Mouse (Mus musculus) neural tube, embryonic 12.5 days (tissue): ENCODE measurements around the gene Ric8b. TPM values are rescaled to one million over a fixed set of nuclear protein-coding genes. Genes with fewer than 3 reads are reported as not detected.
A peak's percentile ranks its signal among the peaks of the same experiment; 100 is the strongest.

Experiments used
- ATAC-seq: fragments of 200-750 bp; cut with Nextera tagmentation; 2 replicates; pipeline ENCODE4 v1.8.0; 2017; ENCODE audit warnings: low read depth, mild to moderate bottlenecking, moderate TSS enrichment, moderate library complexity; ENCODE audit not compliant: low FRiP score
- H3K27ac ChIP-seq: fragments of 300-500 bp; sonication (generic); 2 replicates; pipeline ENCODE4 v1.5.1; 2016
- H3K27me3 ChIP-seq: fragments of 300-500 bp; sonication (generic); replicated peaks from 2 replicates; pipeline ENCODE4 v1.6.1; 2016; ENCODE audit warnings: mild to moderate bottlenecking
- H3K36me3 ChIP-seq: fragments of 300-500 bp; sonication (generic); 2 replicates; pipeline ENCODE4 v1.6.1; 2016; ENCODE audit warnings: mild to moderate bottlenecking
- H3K4me1 ChIP-seq: fragments of 300-500 bp; sonication (generic); 2 replicates; pipeline ENCODE4 v1.6.1; 2016
- H3K4me2 ChIP-seq: fragments of 300-500 bp; sonication (generic); replicated peaks from 2 replicates; pipeline ENCODE4 v1.6.1; 2016; ENCODE audit warnings: mild to moderate bottlenecking
- H3K4me3 ChIP-seq: fragments of 300-500 bp; sonication (generic); 2 replicates; pipeline ENCODE4 v1.5.1; 2016
- H3K9ac ChIP-seq: fragments of 300-500 bp; sonication (generic); 2 replicates; pipeline ENCODE4 v1.6.1; 2016; ENCODE audit warnings: mild to moderate bottlenecking
- H3K9me3 ChIP-seq: fragments of 300-500 bp; sonication (generic); 2 replicates; pipeline ENCODE4 v1.6.1; 2016; ENCODE audit warnings: mild to moderate bottlenecking
- WGBS: fragments of 180-500 bp; shearing (Covaris S2); methylation state at CpG from one replicate; pipeline ENCODE4 v1.1.7; 2016; 5-methylcytosine and 5-hydroxymethylcytosine counted together
- polyA plus RNA-seq: library from polyadenylated mRNA; unstranded; fragments of >200 nt; fragmentation: Nextera tagmentation; extraction: Ambion mirVana; gene quantifications from 2 replicates; pipeline ENCODE4 v1.2.1, GENCODE M21; 2016

The Ric8b gene
- polyA plus RNA-seq, 1 experiment from 2014 or later: 44.1 TPM

- H3K4me2 ChIP-seq: no peak overlapping the region
- H3K4me1 ChIP-seq: peaks cover 2% of the 10 kb centered on the region; the same call in 1 of the 2 replicates
- no peak overlapping the region for H3K4me3 ChIP-seq
- H3K36me3 ChIP-seq: peaks cover 16% of the 10 kb centered on the region
- H3K9me3 ChIP-seq: no peaks in the 10 kb centered on the region
- ATAC-seq: no peak
- 95% methylated on average over 3 of the region's 3 CpGs for WGBS
- H3K27me3 ChIP-seq: no peaks in the 10 kb centered on the region
- H3K9ac ChIP-seq: no peak overlapping the region
- no peak overlapping the region for H3K27ac ChIP-seq
These were observed 28.3 kb downstream of the Ric8b start for GRCm38 (mm10) chr10:84945692-84946091.

DNA sequence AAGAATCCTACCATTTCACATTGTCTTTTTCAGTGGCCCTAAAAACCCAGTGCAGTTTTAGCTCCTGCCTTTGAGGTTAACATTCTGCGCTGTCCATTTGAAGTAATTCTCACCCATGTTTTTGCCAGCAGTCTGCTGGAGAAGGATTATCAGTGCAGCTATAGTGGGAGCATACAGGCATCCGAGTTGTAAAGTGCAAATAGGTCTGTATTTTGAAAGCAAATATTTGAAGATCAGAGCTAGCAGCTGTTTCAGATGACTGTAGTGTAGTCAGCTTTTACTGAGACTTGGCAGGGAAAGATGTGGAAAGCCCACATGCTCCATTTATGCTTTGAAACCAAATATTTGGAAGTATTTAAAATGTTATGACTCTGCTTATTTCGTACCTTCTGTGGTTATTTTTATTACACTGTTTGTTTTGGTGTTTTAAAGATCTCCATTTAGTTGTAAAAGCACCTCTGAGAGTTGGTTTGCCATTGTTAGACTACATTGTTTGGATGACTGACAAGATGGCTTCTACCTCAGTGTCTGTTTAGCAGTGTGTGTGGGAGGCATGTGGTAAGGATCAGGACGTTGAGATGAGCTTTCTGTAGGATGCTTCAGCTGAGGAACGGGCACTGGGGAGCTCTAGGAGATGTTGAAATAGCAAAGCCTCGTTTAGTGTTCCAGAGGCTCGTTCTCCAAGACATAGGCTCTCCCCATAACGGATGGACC, 31.7 kb downstream of the Ric8b start:
- Histone ChIP-seq H3K27ac (no peak overlapping the region), H3K4me2 (no peak overlapping the region), H3K4me3 (no peak overlapping the region), H3K36me3 (peaks cover 25% of the 10 kb centered on the region), H3K9me3 (no peaks in the 10 kb centered on the region), H3K27me3 (no peaks in the 10 kb centered on the region), H3K9ac (no peak overlapping the region), H3K4me1 (peaks cover 2% of the 10 kb centered on the region; the same call in 1 of the 2 replicates)
- no peak for ATAC-seq
- WGBS: 82% methylated on average over 8 of the region's 8 CpGs

DNA sequence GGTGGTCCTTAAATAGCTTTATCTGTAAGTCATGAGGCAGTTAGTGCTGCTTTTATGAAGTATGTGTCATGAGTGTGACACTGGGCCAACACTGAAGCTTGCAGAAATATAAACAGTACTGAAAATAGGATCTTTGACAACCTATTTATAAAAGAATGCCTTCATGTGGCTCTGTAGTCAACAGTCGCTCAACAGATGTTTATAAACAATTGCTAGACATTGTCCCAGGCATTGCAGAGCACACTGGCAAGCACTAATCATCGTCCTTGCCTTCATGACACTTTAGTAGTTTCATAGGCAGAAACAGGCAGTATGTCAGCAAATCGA, 32.2 kb downstream of the Ric8b start:
- no peak overlapping the region for H3K27ac ChIP-seq
- no peak overlapping the region for H3K9ac ChIP-seq
- no peak overlapping the region for H3K4me3 ChIP-seq
- H3K4me1 ChIP-seq: peaks cover 2% of the 10 kb centered on the region; the same call in 1 of the 2 replicates
- peaks cover 25% of the 10 kb centered on the region for H3K36me3 ChIP-seq
- H3K9me3 ChIP-seq: no peaks in the 10 kb centered on the region
- H3K4me2 ChIP-seq: no peak overlapping the region
- 89% methylated on average over 3 of the region's 3 CpGs for WGBS
- H3K27me3 ChIP-seq: no peaks in the 10 kb centered on the region
- ATAC-seq: no peak

GRCm38 (mm10) chr10:84950384-84950783, 33.0 kb downstream of the Ric8b start:
- H3K4me1 ChIP-seq: peaks cover 2% of the 10 kb centered on the region; the same call in 1 of the 2 replicates
- H3K4me3 ChIP-seq: no peak overlapping the region
- no peak overlapping the region for H3K27ac ChIP-seq
- peaks cover 25% of the 10 kb centered on the region for H3K36me3 ChIP-seq
- H3K9ac ChIP-seq: no peak overlapping the region
- H3K4me2 ChIP-seq: no peak overlapping the region
- no peaks in the 10 kb centered on the region for H3K9me3 ChIP-seq
- ATAC-seq: no peak
- WGBS: 75% methylated on average over 4 of the region's 4 CpGs
- no peaks in the 10 kb centered on the region for H3K27me3 ChIP-seq

GRCm38 (mm10) chr10:84954236-84954635, 36.8 kb downstream of the Ric8b start:
- Histone ChIP-seq H3K27me3 (no peaks in the 10 kb centered on the region), H3K4me1 (peaks cover 2% of the 10 kb centered on the region; the same call in 1 of the 2 replicates), H3K4me3 (no peak overlapping the region), H3K4me2 (no peak overlapping the region), H3K9ac (no peak overlapping the region), H3K9me3 (no peaks in the 10 kb centered on the region), H3K36me3 (peaks cover 8% of the 10 kb centered on the region), H3K27ac (no peak overlapping the region)
- ATAC-seq: no peak
- 95% methylated on average over 10 of the region's 10 CpGs for WGBS

GRCm38 (mm10) chr10:84956173-84956572, 38.8 kb downstream of the Ric8b start:
- no peak for ATAC-seq
- H3K36me3 ChIP-seq: peaks cover 8% of the 10 kb centered on the region
- no peaks in the 10 kb centered on the region for H3K4me1 ChIP-seq
- no peaks in the 10 kb centered on the region for H3K9me3 ChIP-seq
- no peak overlapping the region for H3K9ac ChIP-seq
- no peak overlapping the region for H3K27ac ChIP-seq
- H3K4me3 ChIP-seq: no peak overlapping the region
- 72% methylated on average over 4 of the region's 4 CpGs for WGBS
- H3K4me2 ChIP-seq: no peak overlapping the region
- H3K27me3 ChIP-seq: no peaks in the 10 kb centered on the region

DNA sequence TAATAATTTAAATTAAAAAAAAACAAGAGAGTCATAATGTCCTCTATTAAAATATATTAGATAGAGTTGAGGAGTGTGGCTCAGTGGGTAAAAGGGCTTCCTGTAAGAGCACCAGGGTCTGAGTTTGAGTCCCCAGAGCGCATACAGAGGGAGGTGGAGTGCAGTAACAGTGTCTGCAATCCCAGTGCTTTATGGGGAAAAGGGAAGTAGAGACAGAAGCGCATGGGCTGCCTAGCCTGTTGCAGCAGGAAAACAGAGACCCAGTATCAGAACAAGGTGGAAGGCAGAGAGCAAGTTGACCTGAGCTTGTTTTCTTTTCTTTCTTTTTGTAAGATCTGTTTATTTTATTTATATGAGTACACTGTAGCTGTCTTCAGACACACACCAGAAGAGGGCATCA, 41.2 kb downstream of the Ric8b start:
- no peaks in the 10 kb centered on the region for H3K9me3 ChIP-seq
- no peak overlapping the region for H3K9ac ChIP-seq
- H3K4me2 ChIP-seq: no peak overlapping the region
- H3K36me3 ChIP-seq: peaks cover 10% of the 10 kb centered on the region; the same call in 1 of the 2 replicates
- H3K27ac ChIP-seq: no peak overlapping the region
- no peaks in the 10 kb centered on the region for H3K4me1 ChIP-seq
- ATAC-seq: no peak
- H3K27me3 ChIP-seq: no peaks in the 10 kb centered on the region
- H3K4me3 ChIP-seq: no peak overlapping the region
- 93% methylated on average over 2 of the region's 2 CpGs for WGBS

DNA sequence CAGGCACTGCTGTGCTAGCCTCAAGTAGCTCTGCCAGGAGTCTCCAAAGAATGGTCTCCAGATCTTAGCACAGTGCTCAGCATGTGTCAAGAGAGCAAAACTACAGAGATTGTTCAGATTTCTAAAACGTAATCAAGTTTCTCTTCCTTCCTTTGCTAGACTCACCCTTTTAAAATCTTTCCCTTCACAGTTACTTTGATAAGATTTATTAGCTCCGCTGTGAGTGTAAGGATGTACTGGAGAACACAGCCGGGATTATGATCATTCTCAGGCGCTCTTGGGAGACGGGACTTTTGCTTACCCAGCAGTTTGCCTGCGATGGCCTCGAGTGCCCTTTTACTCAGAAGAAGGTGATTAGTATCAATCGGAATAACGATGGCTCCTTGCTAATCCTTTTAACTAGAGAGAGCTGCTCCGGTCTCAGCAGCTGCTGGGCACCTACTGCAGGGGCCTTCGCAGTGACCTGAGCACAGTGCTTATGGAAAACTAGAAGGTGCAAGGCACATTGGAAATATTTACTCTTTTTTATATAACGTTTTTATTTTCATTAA, 43.0 kb downstream of the Ric8b start:
- no peaks in the 10 kb centered on the region for H3K4me1 ChIP-seq
- H3K4me3 ChIP-seq: no peak overlapping the region
- WGBS: 47% methylated on average over 12 of the region's 12 CpGs
- no peak overlapping the region for H3K27ac ChIP-seq
- H3K9ac ChIP-seq: no peak overlapping the region
- H3K27me3 ChIP-seq: no peaks in the 10 kb centered on the region
- no peak for ATAC-seq
- no peak overlapping the region for H3K4me2 ChIP-seq
- peaks cover 10% of the 10 kb centered on the region; the same call in 1 of the 2 replicates for H3K36me3 ChIP-seq
- H3K9me3 ChIP-seq: no peaks in the 10 kb centered on the region

- Histone ChIP-seq H3K36me3 (peaks cover 10% of the 10 kb centered on the region; the same call in 1 of the 2 replicates), H3K9me3 (no peaks in the 10 kb centered on the region), H3K4me2 (no peak overlapping the region), H3K27ac (no peak overlapping the region), H3K4me3 (no peak overlapping the region), H3K27me3 (no peaks in the 10 kb centered on the region), H3K9ac (no peak overlapping the region), H3K4me1 (peaks cover 20% of the 10 kb centered on the region)
- ATAC-seq: no peak
- whole genome bisulfite sequencing: 93% methylated on average over 5 of the region's 5 CpGs
These were observed 45.7 kb downstream of the Ric8b start for GRCm38 (mm10) chr10:84963126-84963525.

GRCm38 (mm10) chr10:84963726-84964125, 46.3 kb downstream of the Ric8b start:
- no peak for ATAC-seq
- no peak overlapping the region for H3K27ac ChIP-seq
- 82% methylated on average over 3 of the region's 3 CpGs for WGBS

DNA sequence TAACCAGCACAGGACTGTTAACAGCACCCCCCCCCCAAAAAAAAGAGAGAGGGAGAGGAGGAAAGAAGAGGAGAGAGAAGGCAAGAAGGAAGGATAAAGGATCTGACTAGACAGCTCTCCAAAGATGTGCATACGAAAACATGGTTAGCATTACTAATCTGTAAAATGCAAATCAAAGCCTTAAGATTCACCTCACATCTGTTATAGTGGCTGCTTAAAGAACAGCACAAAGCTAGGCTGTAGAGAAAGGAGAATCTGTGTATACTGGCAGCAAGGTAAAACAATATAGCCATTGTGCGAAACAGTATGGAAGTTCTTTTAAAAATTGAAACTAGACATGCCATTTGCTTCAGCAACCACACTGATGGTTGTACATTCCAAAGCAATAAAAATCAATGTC, 49.1 kb downstream of the Ric8b start:
- no peaks in the 10 kb centered on the region for H3K9me3 ChIP-seq
- peaks cover 17% of the 10 kb centered on the region for H3K36me3 ChIP-seq
- 49% methylated on average over 2 of the region's 2 CpGs for WGBS
- peaks cover 30% of the 10 kb centered on the region for H3K4me1 ChIP-seq
- H3K4me2 ChIP-seq: no peak overlapping the region
- ATAC-seq: peak; percentile 55
- no peaks in the 10 kb centered on the region for H3K27me3 ChIP-seq
- no peak overlapping the region for H3K27ac ChIP-seq
- H3K4me3 ChIP-seq: no peak overlapping the region
- H3K9ac ChIP-seq: no peak overlapping the region

More at GRCm38 (mm10) chr10:84963726-84964125, 46.3 kb downstream of the Ric8b start:
- H3K4me1 ChIP-seq: peaks cover 24% of the 10 kb centered on the region
- no peak overlapping the region for H3K4me2 ChIP-seq
- no peaks in the 10 kb centered on the region for H3K27me3 ChIP-seq
- H3K9me3 ChIP-seq: no peaks in the 10 kb centered on the region
- H3K36me3 ChIP-seq: peaks cover 10% of the 10 kb centered on the region; the same call in 1 of the 2 replicates
- no peak overlapping the region for H3K4me3 ChIP-seq
- no peak overlapping the region for H3K9ac ChIP-seq

- Histone ChIP-seq H3K27ac (0 out of 2 replicates have a peak overlapping the region, but pooled peaks have one; percentile 12), H3K4me3 (no peak overlapping the region), H3K4me2 (peak overlapping the region; percentile 25; the same call in 1 of the 2 replicates), H3K4me1 (peaks cover 30% of the 10 kb centered on the region), H3K9me3 (no peaks in the 10 kb centered on the region), H3K36me3 (peaks cover 17% of the 10 kb centered on the region), H3K9ac (no peak overlapping the region), H3K27me3 (no peaks in the 10 kb centered on the region)
- 18% methylated on average over 6 of the region's 6 CpGs for WGBS
- peak; percentile 64 for ATAC-seq
These were observed 50.2 kb downstream of the Ric8b start for GRCm38 (mm10) chr10:84967645-84968044.
